Mouse (Mus musculus): ENCODE measurements around the gene Ino80.
"Not testable (repeated sequence)": the region's sequence is repeated elsewhere in the genome, so short reads cannot be mapped to it uniquely, and the experiment has no call there.

DNA sequence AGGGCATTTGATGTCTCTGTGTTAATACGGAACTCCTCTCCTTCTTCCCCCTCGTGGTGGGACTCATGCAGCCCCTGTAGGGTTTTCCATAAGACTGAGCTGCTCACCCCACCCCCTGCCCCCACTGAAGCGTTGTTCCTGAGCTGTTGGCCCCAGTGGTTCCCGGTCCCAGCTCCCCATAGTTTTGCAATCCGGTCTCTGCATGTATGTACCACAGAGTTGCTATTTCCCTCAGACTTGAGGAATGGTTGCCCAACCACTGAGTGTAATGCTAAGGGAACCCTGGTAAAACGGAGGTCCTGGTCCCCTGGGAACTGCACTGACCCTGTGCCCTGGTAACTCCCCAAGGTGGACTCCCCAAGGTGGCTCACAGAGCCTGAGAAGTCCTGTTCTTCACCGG lies 31.0 kb upstream of the Ino80 start:
- not testable (repeated sequence) for TF ChIP-seq CTCF (IDR thresholded peaks at IDR 0.05; ENCODE audit: extremely low read depth, insufficient read depth, insufficient read length, insufficient replicate concordance); POLR2A (IDR thresholded peaks at IDR 0.05; ENCODE audit: low read depth, low read length)

Measured in spleen, adult 2 months (tissue).